Mouse (Mus musculus) cerebellum, adult 11 months (tissue): Measurements from ENCODE around the gene Faf2.
A peak's percentile ranks its signal among the peaks of the same experiment; 100 is the strongest.

Source experiments
- DNase-seq: peaks from one replicate; pipeline ENCODE4 v3.0.0; 2022

Gene Faf2

DNA sequence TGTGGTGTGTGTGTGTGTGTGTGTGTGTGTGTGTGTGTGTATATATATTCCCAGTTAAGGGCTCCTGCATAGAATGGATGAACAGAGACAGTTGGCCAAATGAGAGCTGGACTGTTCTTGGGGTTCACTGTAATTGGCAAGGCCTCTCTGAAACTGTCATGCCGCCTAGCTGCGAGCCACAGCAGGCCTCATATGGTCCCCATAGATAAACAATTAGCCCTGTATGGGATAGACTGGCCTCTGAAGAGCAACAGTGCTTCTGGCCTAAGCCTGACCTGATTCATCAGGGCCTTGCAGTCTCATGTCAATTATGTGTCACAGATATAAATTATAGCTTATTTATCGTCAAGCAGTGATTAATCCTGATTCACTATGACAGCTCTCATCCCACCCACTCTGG lies 13.6 kb upstream of the Faf2 start:
- no peak for DNase-seq

- DNase-seq: peak; percentile 56
Observed at GRCm38 (mm10) chr13:54608666-54609065, 12.9 kb upstream of the Faf2 start.

DNA sequence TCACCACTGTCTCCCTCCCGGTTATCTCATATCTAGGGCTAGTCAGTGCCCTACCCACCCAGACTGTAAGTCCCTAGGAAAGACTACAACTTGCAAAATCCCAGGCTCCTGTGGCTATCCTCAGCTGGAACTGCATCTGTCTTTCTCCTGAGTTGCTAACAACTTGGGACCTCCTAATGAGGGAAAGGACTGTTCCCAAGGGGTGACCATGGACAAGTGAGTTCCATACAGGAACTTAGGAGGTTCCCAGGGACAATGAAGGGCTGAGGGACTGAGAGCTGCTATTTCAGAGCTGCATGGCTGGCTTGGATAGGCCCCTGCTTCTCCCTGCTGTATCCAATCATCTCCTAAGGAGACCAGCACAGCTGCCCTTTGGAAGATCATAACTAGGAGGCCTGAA lies 12.3 kb upstream of the Faf2 start:
- no peak for DNase-seq

GRCm38 (mm10) chr13:54610613-54610971 lies 11.0 kb upstream of the Faf2 start:
- DNase-seq: no peak

GRCm38 (mm10) chr13:54610972-54611754 lies 10.4 kb upstream of the Faf2 start, which contains the start of gene Cltb:
Cltb (minus strand) TSS chr13:54611344.
- DNase-seq: peak; percentile 93

GRCm38 (mm10) chr13:54613141-54613540 lies 8.4 kb upstream of the Faf2 start:
- peak; percentile 16 for DNase-seq

DNA sequence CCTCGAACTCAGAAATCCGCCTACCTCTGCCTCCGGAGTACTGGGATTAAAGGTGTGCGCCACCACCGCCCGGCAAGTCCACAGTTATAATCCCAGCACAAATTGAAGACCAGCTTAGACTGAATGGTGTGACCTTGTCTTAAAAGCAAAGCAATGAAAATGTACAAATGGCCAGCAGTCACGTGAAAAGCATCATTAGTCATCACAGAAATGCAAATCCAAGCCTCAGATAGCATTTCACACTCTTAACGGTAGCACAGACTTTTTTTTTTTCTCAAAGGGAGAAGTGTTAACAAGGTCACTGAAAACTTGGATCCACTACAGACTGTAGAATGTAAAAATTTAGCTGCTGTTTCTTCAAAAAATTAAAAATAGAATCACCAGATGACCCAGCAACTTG lies 5.3 kb upstream of the Faf2 start:
- DNase-seq: no peak

DNA sequence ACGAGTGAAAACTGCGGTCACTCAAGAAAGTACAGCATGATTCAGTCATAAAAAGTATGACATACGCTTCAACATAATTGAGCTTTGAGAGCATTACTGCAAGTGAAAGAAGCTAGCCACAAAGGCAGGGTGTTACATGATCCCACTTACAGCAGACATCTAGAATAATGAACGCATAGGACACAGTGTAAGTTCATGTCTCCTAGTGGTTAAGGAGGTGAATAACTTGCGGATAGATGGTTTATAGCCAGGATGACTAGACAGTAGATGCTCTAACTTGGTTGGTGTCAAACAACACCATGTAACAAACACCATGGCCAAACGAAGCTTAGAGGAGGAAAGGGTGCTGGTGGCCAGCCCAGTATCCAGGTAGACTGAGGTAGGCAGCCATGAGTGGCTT lies 4.6 kb upstream of the Faf2 start:
- DNase-seq: no peak

DNA sequence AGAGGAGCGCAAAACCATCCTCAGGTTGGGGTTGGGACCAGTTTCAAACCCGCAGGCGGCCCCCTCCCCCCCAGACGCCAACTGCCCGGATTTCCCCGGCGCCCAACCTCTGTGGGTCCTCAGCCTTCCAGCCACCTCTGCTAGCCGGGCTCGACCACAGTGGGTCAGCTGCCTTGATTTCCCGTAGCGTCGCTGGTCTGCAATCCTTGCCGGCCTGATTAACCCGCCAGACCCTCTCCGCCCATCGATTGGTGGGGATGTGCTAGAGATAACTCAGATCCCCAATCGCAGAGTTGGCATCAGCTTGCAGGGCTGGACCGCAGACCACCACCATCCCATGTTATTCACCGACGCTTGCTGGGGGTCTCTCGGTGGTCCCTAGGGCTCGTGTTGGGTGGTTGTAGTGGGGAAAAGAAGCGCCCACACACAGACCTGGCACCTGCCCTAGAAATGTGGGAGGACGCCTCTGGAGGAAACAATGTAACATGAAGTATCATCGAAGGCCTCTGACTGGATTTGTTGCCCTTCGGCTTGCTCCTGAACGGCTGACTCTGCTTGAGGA lies 457 bp downstream of the Faf2 start:
- no peak for DNase-seq

DNA sequence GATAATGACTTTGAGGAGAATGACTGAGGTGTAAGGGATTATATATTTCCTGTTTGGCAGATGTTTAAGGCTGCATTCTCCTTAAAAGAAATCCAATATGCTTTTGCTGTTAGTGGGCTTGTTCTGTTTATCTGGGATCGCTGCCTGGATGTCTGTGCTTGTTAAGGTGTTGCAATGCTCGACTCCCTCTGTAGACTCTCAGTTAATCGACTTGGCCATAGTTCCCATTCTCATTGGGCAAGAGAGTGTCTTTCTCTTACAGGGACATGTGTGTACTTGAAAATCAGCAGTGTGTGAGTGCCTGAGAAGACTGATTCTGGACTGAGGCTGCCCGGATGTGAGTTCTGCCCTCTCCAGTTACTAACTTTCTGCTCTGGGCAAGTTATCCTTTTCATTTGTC lies 7.5 kb downstream of the Faf2 start:
- DNase-seq: no peak

DNA sequence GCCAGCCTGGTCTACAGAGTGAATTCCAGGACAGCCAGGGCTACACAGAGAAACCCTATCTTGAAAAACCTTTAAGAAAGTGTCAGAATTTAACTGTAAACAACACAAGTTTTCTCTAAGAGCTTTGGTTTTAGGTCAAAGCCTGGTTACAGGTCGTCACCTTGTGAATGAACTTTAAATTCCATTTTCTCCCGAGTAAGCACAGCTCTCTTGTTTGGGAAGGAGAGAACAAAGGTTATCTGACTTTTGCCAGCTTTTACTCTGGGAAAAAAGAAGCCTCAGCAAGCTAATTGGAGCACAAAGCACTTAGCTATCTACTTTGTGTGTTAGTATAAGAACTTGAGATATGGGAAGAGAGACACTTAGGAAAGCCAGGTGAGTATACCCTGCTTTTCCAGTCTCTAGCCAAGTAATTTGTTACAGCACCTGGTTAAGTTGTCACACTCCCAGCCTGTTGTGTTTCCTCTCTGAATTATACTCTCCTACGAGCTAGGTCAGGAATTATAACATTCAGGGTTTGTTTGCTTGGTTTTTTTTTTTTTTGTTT lies 11.2 kb downstream of the Faf2 start:
- DNase-seq: no peak

DNA sequence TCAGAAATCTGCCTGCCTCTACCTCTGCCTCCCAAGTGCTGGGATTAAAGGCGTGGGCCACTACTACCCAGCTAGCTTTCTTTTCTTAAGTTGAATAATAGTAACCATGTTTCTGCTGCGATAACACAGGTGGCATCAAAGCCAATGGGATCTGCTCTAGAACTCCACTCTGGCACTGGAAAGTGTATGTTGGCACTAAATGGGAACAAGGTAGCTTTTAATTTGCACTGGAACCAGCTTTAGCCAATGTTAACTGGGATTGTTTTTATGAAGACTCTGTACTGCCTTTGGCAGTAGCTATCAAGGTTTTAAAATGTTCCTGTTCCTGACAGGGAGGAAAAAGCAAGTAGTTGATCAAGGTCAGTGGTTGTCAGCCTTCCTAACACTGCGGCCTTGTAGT lies 13.4 kb downstream of the Faf2 start:
- no peak for DNase-seq

DNA sequence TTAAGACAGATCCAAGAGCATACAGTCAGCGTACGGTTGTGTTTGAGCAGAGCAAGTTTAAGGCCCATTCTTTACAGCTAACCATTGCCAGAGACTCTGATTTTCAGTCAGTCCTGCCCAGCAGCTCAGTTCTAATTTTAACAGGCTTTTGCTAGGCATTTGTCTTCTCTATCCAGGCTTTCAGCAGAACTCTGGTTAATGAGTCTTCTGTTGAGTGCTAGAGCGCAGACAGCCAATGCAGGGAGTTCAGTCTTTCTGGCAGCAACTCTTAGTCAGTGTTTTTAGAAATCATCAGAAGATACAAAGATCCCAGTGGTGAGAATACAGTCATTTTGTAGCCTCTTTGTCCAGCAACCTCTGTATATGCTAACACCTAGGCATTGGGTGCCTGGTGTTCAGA lies 28.9 kb downstream of the Faf2 start:
- DNase-seq: no peak

- DNase-seq: no peak
Observed at GRCm38 (mm10) chr13:54660877-54661276, 39.3 kb downstream of the Faf2 start.

GRCm38 (mm10) chr13:54661358-54661757 lies 39.8 kb downstream of the Faf2 start:
- no peak for DNase-seq

GRCm38 (mm10) chr13:54663999-54664398 lies 42.4 kb downstream of the Faf2 start:
- no peak for DNase-seq

GRCm38 (mm10) chr13:54664509-54664908 lies 42.9 kb downstream of the Faf2 start:
- no peak for DNase-seq

- no peak for DNase-seq
Observed at GRCm38 (mm10) chr13:54665062-54665461, 43.5 kb downstream of the Faf2 start.

DNA sequence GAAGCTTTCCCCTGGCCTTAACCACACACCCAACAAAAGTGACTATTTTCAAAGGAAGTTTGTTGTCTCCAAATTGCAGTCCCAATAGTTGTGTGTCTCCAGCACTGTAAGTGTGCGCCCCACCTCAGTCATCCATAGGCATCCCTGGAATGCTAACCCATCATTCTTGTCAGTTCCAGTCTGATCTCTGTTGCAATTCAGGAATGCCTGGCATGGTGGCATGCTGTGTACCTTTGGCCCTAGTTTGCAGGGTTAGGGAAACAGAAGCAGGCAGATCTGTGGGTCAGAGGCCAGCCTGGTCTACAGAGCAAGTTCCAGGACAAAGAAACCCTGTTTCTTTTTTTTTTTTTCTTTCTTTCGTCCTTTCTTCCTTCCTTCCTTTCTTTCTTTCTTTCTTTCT lies 48.9 kb downstream of the Faf2 start:
- no peak for DNase-seq

GRCm38 (mm10) chr13:54675895-54676590 lies 54.5 kb downstream of the Faf2 start:
- DNase-seq: no peak

- DNase-seq: no peak
Observed at GRCm38 (mm10) chr13:54678263-54678662, 56.7 kb downstream of the Faf2 start.

- DNase-seq: no peak
Observed at GRCm38 (mm10) chr13:54680184-54680853, 58.7 kb downstream of the Faf2 start.

GRCm38 (mm10) chr13:54681291-54681690 lies 59.7 kb downstream of the Faf2 start:
- no peak for DNase-seq
